Mouse (Mus musculus) cerebellum, postnatal 25 days (tissue): ENCODE data around the gene Xpo1.
"Not testable (repeated sequence)": the region's sequence is repeated elsewhere in the genome, so short reads cannot be mapped to it uniquely, and the experiment has no call there.

ENCODE experiments used
- DNase-seq, 2 experiments: peaks; one replicate each; pipeline ENCODE4 v3.0.0; 2021; ENCODE audit warnings: mixed read lengths in 2 of 2

Xpo1 gene

GRCm38 (mm10) chr11:23255427-23256193, at the start of gene Xpo1:
Gene Xpo1, plus strand, starts transcription at chr11:23256041.
- DNase-seq: peak; percentile 100

- DNase-seq: no peak
Measured at GRCm38 (mm10) chr11:23209717-23210116, 46.1 kb upstream of the Xpo1 start.

- DNase-seq: no peak
Measured at GRCm38 (mm10) chr11:23210590-23211510, 45.0 kb upstream of the Xpo1 start.

GRCm38 (mm10) chr11:23217430-23217829, 38.4 kb upstream of the Xpo1 start:
- DNase-seq: no peak

GRCm38 (mm10) chr11:23236015-23236414, 19.8 kb upstream of the Xpo1 start:
- DNase-seq: no peak

GRCm38 (mm10) chr11:23253931-23254330, 1.9 kb upstream of the Xpo1 start:
- peak in 1 of 2 experiments; percentile 16 for DNase-seq

GRCm38 (mm10) chr11:23254548-23254947, 1.3 kb upstream of the Xpo1 start:
- DNase-seq: no peak

- no peak for DNase-seq
Measured at GRCm38 (mm10) chr11:23255053-23255426, 801 bp upstream of the Xpo1 start.

- no peak for DNase-seq
Measured at GRCm38 (mm10) chr11:23256194-23256802, 457 bp downstream of the Xpo1 start.

GRCm38 (mm10) chr11:23256803-23257704, 1.2 kb downstream of the Xpo1 start:
- DNase-seq: peak; percentile 66 to 71

- no peak for DNase-seq
Measured at GRCm38 (mm10) chr11:23259073-23259472, 3.2 kb downstream of the Xpo1 start.

- no peak for DNase-seq
Measured at GRCm38 (mm10) chr11:23259481-23259880, 3.6 kb downstream of the Xpo1 start.

GRCm38 (mm10) chr11:23260186-23260585, 4.3 kb downstream of the Xpo1 start:
- DNase-seq: no peak

- no peak for DNase-seq
Measured at GRCm38 (mm10) chr11:23261490-23261889, 5.6 kb downstream of the Xpo1 start.

GRCm38 (mm10) chr11:23264949-23265348, 9.1 kb downstream of the Xpo1 start:
- DNase-seq: no peak

GRCm38 (mm10) chr11:23271770-23272724, 16.2 kb downstream of the Xpo1 start:
- peak in 1 of 2 experiments; percentile 53 for DNase-seq

- no peak for DNase-seq
Measured at GRCm38 (mm10) chr11:23275780-23276179, 19.9 kb downstream of the Xpo1 start.

GRCm38 (mm10) chr11:23284469-23284868, 28.6 kb downstream of the Xpo1 start:
- no peak for DNase-seq

- not testable (repeated sequence) for DNase-seq
Measured at GRCm38 (mm10) chr11:23288866-23289265, 33.0 kb downstream of the Xpo1 start.

GRCm38 (mm10) chr11:23297379-23297778, 41.5 kb downstream of the Xpo1 start:
- DNase-seq: no peak

- DNase-seq: no peak
Measured at GRCm38 (mm10) chr11:23298301-23298700, 42.5 kb downstream of the Xpo1 start.
